Mouse (Mus musculus): Measurements from ENCODE around the gene Keg1.

Keg1 gene

GRCm38 (mm10) chr19:12762212-12763130, 66.9 kb downstream of the Keg1 start:
- peak; percentile 63 for DNase-seq (ENCODE audit: inconsistent ontology term)

GRCm38 (mm10) chr19:12765308-12765707, 69.7 kb downstream of the Keg1 start, which contains the start of gene Cntf:
Cntf (minus strand) TSS chr19:12765632.
- DNase-seq (ENCODE audit: inconsistent ontology term): peak; percentile 94
